Mouse (Mus musculus) thymus, postnatal 0 days (tissue): ENCODE results near the gene Lrrc46. TPM values are rescaled to one million over a fixed set of nuclear protein-coding genes. Genes with fewer than 3 reads are reported as not detected.
A peak's percentile ranks its signal among the peaks of the same experiment; 100 is the strongest.

ENCODE experiments used
- DNase-seq: peaks from one replicate; pipeline ENCODE4 v3.0.0-alpha.2; 2015; ENCODE audit warnings: low spot score
- polyA plus RNA-seq: library from polyadenylated mRNA; unstranded; fragments of >200 nt; fragmentation: Nextera tagmentation; extraction: Ambion mirVana; gene quantifications from 2 replicates; pipeline ENCODE4 v1.2.1, GENCODE M21; 2015

Lrrc46 gene
- polyA plus RNA-seq, 1 experiment from 2014 or later, result 0.83 TPM

- no peak for DNase-seq
Measured at GRCm38 (mm10) chr11:97017696-97018582, 23.3 kb downstream of the Lrrc46 start.

DNA sequence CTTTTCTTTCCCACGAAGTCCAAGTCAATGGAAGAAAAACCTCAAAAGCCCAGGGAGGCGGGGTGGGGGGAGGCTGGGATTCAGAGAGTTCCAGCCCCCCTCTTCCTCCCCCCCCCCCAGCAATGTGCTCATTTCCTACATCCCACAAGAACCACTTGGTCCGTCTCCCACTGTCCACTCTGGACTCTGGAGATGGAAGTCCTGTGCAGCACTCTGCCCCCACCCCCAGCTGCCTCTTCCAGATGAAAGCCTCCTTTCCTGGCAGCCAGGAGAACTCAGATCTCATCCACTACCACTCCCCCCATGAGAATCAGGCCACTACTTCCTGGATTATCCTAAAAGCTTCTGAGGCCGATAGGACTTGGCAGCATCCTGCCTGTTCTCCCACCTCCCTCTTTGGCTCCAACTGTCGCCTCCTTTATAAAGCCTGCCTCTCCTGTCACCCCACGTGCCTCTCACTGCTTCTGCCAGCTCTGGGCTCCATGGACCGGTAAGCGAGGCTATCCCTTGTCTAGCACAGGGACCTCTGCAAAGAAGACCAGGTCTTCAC lies 28.0 kb downstream of the Lrrc46 start, which contains the start of gene Sp6:
Gene Sp6, plus strand, starts transcription at position 274 of the 550 bp plus-strand sequence.
- no peak for DNase-seq

GRCm38 (mm10) chr11:97009198-97009790 lies 31.9 kb downstream of the Lrrc46 start:
- no peak for DNase-seq

DNA sequence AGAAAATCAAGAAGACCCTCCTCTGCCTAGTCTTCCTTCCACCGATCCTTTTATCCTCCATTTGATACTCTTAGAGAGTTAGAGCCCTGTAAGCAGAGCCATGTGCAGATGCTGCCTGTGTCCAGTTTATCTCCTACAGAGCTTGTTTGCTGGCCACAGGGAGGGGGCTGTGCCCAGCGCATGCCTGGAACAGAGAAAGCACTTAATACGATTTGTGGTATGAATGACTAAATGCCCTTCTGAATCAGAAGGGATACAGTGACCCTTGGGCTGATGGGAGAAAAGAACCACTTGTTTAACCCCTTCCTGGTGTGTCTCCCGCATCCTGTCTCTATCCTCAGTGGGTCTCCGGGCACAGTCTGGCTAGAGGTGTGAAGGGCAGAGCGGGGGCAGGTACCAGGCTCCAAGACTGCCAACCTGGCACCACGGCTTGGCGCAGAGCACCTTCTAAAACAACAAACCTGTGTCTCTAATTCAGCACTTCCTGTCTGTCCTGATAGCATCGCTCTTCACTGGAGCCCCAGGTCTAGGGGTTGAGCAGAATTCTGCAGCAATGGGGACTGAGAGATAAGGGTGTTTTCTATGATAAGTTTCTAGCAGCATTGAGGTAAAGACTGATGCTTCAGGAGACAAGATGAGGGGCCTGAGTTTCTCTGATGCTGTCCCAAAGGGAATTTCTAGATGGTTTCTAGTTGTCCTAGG lies 34.0 kb downstream of the Lrrc46 start:
- peak; percentile 47 for DNase-seq

DNA sequence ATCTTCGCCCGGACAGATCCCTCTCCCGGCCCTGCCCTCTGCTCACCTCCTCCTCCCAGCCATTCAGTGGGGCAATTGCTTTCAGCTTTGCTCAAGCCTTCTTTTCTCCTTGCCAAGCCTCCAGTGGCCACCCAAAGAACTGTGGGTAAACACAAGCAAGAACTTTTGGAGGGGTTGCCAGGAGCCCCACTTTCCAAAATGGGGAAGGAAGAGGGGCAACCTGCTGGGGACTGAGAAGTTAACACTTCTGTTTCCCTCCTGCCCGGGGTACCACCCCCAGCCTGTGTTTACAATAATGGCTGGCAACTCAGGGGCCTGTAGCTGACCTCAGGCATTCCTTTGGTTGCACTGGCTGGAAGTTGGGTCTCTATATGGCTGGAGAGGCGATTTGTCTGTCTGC lies 38.0 kb downstream of the Lrrc46 start:
- DNase-seq, result no peak

DNA sequence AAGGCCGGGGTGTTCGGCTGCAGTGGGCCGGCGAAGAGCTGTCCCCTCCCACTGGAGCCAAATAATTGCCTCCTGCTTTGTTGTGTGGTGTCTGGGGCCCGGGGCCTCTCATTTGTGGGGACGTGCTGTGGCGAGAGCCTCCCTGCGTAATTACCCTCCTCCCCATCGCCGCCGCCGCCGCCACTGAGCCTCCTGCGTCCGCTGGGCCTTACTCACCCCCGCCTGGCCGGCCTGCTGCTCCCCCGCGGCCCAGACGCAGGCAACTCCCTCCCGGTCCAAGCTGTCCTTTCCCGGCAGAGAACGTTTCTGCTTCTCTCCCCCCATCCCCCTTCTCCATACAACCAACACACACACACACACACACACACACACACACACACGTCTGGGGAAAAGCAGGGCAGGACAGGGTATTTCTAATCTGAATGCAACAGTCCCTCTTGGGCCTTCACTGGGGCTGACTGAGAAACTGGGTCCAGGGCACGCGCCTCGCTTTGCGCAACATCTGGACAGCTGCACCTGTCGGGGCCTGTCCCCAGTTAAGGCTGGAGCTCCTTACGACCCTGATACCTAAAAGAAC lies 43.7 kb downstream of the Lrrc46 start:
- DNase-seq, result no peak

DNA sequence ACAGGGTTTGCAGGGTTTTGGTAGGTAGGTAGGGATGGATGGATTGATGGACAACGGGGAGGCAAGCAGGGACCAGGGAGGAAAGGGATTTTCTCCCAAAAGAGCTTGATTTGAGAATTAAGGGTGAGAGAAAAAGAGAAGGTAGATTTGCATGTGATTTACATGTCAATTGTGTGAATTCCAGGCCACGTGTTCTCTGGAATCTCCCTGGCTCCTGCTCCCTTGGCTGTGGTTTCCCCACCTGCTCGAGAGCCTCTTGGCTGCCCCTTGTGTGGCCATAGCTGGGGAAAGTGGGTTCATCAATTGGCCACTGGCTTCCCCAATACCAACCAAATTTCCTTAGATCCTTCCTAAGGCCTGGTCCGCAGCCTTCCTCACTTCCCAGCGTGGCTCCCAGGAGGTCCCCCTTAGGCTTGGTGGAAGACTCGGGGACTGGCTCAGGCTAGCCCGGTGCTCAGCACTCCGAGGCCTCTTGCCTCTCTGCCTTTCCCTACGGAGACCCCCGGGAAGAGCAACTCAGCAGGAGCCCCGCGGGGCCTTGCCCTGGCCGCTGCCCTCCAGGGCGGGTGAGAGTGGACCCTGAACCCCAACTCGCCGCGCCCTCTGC lies 44.3 kb downstream of the Lrrc46 start:
- DNase-seq, result no peak

GRCm38 (mm10) chr11:96995836-96996772 lies 45.1 kb downstream of the Lrrc46 start:
- peak; percentile 92 for DNase-seq

GRCm38 (mm10) chr11:96995031-96995430 lies 46.2 kb downstream of the Lrrc46 start:
- no peak for DNase-seq

- DNase-seq, result peak; percentile 63
Measured at GRCm38 (mm10) chr11:96992722-96993311, 48.4 kb downstream of the Lrrc46 start.

- no peak for DNase-seq
Measured at GRCm38 (mm10) chr11:96991501-96991900, 49.7 kb downstream of the Lrrc46 start.

DNA sequence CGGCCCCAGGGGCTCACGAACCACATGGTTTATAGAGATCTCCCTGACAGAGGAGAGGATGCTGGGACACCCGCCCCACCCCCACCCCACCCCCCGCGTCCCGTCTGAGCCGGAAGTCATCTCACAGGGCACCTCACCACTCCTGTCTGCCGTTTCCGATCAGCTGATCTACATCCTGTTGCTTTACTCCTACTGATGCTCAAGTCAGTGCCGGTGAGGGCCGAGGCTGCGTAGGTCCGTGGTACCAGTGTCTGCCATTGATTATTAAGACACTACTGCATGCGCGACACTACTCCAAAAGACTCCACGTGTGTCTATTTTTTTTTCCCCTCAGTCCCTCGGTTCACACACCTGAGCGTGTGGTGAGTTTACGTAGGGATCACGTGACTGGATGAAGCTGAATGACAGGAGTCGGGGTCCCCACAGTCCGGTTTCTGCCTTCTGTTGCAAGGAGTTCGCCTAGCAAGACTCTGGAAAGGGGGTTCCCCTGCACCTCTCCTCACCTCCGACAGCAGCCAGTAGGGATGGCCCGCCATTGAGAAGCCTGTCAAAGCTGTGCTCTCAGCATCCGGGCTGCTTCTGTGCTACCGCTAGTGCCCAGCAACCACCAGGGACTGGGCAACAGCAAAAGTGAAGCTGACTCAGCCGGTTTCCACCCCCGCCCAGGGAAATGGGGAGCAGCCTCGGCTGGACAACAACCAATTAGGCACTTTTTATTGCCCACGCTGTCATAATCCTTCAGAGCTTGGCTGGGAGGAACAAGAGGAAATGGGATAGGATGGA lies 53.1 kb downstream of the Lrrc46 start:
- DNase-seq, result peak; percentile 89

GRCm38 (mm10) chr11:96986463-96986862 lies 54.7 kb downstream of the Lrrc46 start:
- DNase-seq, result no peak

- no peak for DNase-seq
Measured at GRCm38 (mm10) chr11:96984903-96985302, 56.3 kb downstream of the Lrrc46 start.
